Mouse (Mus musculus) kidney, adult 2 months (tissue): ENCODE results near the gene Cacna1s.

ENCODE experiments used
- CTCF ChIP-seq: fragments of 200-500 bp; conservative IDR thresholded peaks from 2 replicates; pipeline ENCODE4 v1.5.1; 2011; ENCODE audit warnings: low read depth, mild to moderate bottlenecking, control low read depth, low read length, moderate library complexity, mixed read lengths; ENCODE audit not compliant: insufficient read depth, insufficient read length
- POLR2A ChIP-seq: fragments of 200-500 bp; IDR thresholded peaks from one replicate; pipeline ENCODE4 v1.6.1; 2011; ENCODE audit warnings: low read depth, low read length, control low read depth

- no peak for TF ChIP-seq POLR2A
- no peak for TF ChIP-seq CTCF
These were observed 78.5 kb downstream of the Cacna1s start, which contains the start of gene Kif21b for GRCm38 (mm10) chr1:136130951-136131558.
